In genomic region chr7:126487617-126488385, GRCm38 (mm10) we compare ENCODE assay signal across 8 mouse cellular contexts. TPM values are rescaled to one million over a fixed set of nuclear protein-coding genes. Genes with fewer than 3 reads are reported as not detected.
DNase-seq lines count a peak whose midpoint lies in the region; ATAC-seq and TF ChIP-seq lines count a peak whose summit lies in the region.
"Not testable (repeated sequence)": the region's sequence is repeated elsewhere in the genome, so short reads cannot be mapped to it uniquely, and the experiment has no call there.

No protein-coding gene starts in this region.

- not testable (repeated sequence) for TF ChIP-seq RAD21 in CH12.LX (IDR thresholded peaks at IDR 0.05; ENCODE audit: low read depth, low read length)

- in situ Hi-C loops in CH12.LX (cut with MboI; ENCODE audit: low pct_ligation_motif_present, low pct_unique_long_range_greater_than_20kb, low sequenced_read_pairs): not testable (repeated sequence)

- TF ChIP-seq EP300 in CH12.LX (IDR thresholded peaks at IDR 0.05; ENCODE audit: low read length); liver, embryonic 14.5 days (IDR thresholded peaks at IDR 0.05; ENCODE audit: low read depth): not testable (repeated sequence)

- dilution Hi-C loops in CH12.LX (cut with MboI; ENCODE audit: extremely low pct_ligation_motif_present, extremely low pct_unique_long_range_greater_than_20kb, low sequenced_read_pairs): not testable (repeated sequence)

- peaks cover 15% of the 10 kb centered on the region; the same call in 1 of the 2 replicates for H3K79me2 ChIP-seq in CH12.LX (replicated peaks; ENCODE audit: control insufficient read depth, extremely low read depth, insufficient read depth, poor library complexity, severe bottlenecking)

- H3K9ac ChIP-seq in CH12.LX (ENCODE audit: insufficient read depth, low read depth): peak overlapping the region; percentile 72
- H3K9ac ChIP-seq in embryonic facial prominence, embryonic 12.5 days: peak overlapping the region; percentile 68
- H3K9ac ChIP-seq in forebrain, embryonic 16.5 days (replicated peaks; ENCODE audit: low read depth, low read length): peak overlapping the region; percentile 71
- peak overlapping the region; percentile 74 for H3K9ac ChIP-seq in hindbrain, embryonic 12.5 days
- H3K9ac ChIP-seq in kidney, embryonic 16.5 days (replicated peaks; ENCODE audit: low read length): peak overlapping the region; percentile 76
- H3K9ac ChIP-seq in liver, embryonic 14.5 days (replicated peaks): peak overlapping the region; percentile 77
- peak overlapping the region; percentile 72 for H3K9ac ChIP-seq in midbrain, embryonic 12.5 days (replicated peaks)

- peak overlapping the region; percentile 59; the same call in 1 of the 2 replicates for H3K27ac ChIP-seq in CH12.LX (ENCODE audit: insufficient read depth, low read depth)
- H3K27ac ChIP-seq in embryonic facial prominence, embryonic 12.5 days; forebrain, embryonic 16.5 days (ENCODE audit: low read length); hindbrain, embryonic 12.5 days; kidney, embryonic 16.5 days (ENCODE audit: low read length); liver, embryonic 14.5 days; midbrain, embryonic 12.5 days (replicated peaks); spleen, adult 2 months (ENCODE audit: insufficient read depth, low read length): not testable (repeated sequence)

- peak overlapping the region; percentile 87 to 94 (median 91) for H3K4me3 ChIP-seq in CH12.LX (replicated peaks in 1 of 3; ENCODE audit: low read depth in 2 of 3, low read length in 2 of 3, poor library complexity in 1 of 3)
- peak overlapping the region; percentile 77 for H3K4me3 ChIP-seq in embryonic facial prominence, embryonic 12.5 days
- H3K4me3 ChIP-seq in forebrain, embryonic 16.5 days (replicated peaks; ENCODE audit: low read length): peak overlapping the region; percentile 70
- peak overlapping the region; percentile 74 for H3K4me3 ChIP-seq in hindbrain, embryonic 12.5 days
- H3K4me3 ChIP-seq in kidney, embryonic 16.5 days (ENCODE audit: low read length): peak overlapping the region; percentile 74
- peak overlapping the region; percentile 63 to 95 for H3K4me3 ChIP-seq in liver, embryonic 14.5 days (ENCODE audit: insufficient read depth in 1 of 2, low read depth in 2 of 2, low read length in 2 of 2)
- H3K4me3 ChIP-seq in midbrain, embryonic 12.5 days: peak overlapping the region; percentile 72
- peak overlapping the region; percentile 78 for H3K4me3 ChIP-seq in spleen, adult 2 months (ENCODE audit: extremely low read depth, insufficient read depth, insufficient read length)

- WGBS in embryonic facial prominence, embryonic 12.5 days: 18% methylated on average over 25 of the region's 25 CpGs
- 26% methylated on average over 16 of the region's 25 CpGs for WGBS in forebrain, embryonic 16.5 days
- 19% methylated on average over 25 of the region's 25 CpGs for WGBS in hindbrain, embryonic 12.5 days
- WGBS in kidney, embryonic 16.5 days: 12% methylated on average over 22 of the region's 25 CpGs
- 6% methylated on average over 21 of the region's 25 CpGs for WGBS in liver, embryonic 14.5 days (ENCODE audit: insufficient replicate concordance)
- 19% methylated on average over 25 of the region's 25 CpGs for WGBS in midbrain, embryonic 12.5 days
- WGBS in spleen, adult 2 months: 7% methylated on average over 25 of the region's 25 CpGs

- peaks cover 34 to 40% of the 10 kb centered on the region in 2 experiments for H3K36me3 ChIP-seq in CH12.LX (replicated peaks in 1 of 2; ENCODE audit: control insufficient read depth in 1 of 2, insufficient read depth in 1 of 2, low read length in 1 of 2)
- peaks cover 34% of the 10 kb centered on the region for H3K36me3 ChIP-seq in embryonic facial prominence, embryonic 12.5 days
- H3K36me3 ChIP-seq in forebrain, embryonic 16.5 days (ENCODE audit: control insufficient read depth, insufficient read depth): peaks cover 18% of the 10 kb centered on the region
- H3K36me3 ChIP-seq in hindbrain, embryonic 12.5 days: peaks cover 36% of the 10 kb centered on the region
- H3K36me3 ChIP-seq in kidney, embryonic 16.5 days (ENCODE audit: insufficient read depth, low read length): peaks cover 34% of the 10 kb centered on the region; the same call in 1 of the 2 replicates
- H3K36me3 ChIP-seq in liver, embryonic 14.5 days (replicated peaks; ENCODE audit: control insufficient read depth, insufficient read depth, low read depth): peaks cover 19% of the 10 kb centered on the region
- peaks cover 37% of the 10 kb centered on the region for H3K36me3 ChIP-seq in midbrain, embryonic 12.5 days
- H3K36me3 ChIP-seq in spleen, adult 2 months (ENCODE audit: control insufficient read depth, insufficient read depth, low read length): peaks cover 13% of the 10 kb centered on the region

- H3K27me3 ChIP-seq in CH12.LX (replicated peaks); embryonic facial prominence, embryonic 12.5 days; forebrain, embryonic 16.5 days (replicated peaks; ENCODE audit: control insufficient read depth, insufficient read depth, low read length); hindbrain, embryonic 12.5 days; kidney, embryonic 16.5 days (ENCODE audit: insufficient read depth, low read length); liver, embryonic 14.5 days (ENCODE audit: control insufficient read depth, insufficient read depth, low read length); midbrain, embryonic 12.5 days; spleen, adult 2 months (ENCODE audit: control insufficient read depth, insufficient read depth, low read length): not testable (repeated sequence)

- H3K4me1 ChIP-seq in CH12.LX (ENCODE audit: control insufficient read depth in 1 of 2, insufficient read depth in 2 of 2): peaks cover 5 to 31% of the 10 kb centered on the region in 2 experiments; a peak in 3 of 4 replicates
- not testable (repeated sequence) for H3K4me1 ChIP-seq in embryonic facial prominence, embryonic 12.5 days; forebrain, embryonic 16.5 days (replicated peaks; ENCODE audit: control insufficient read depth, insufficient read depth, low read length); liver, embryonic 14.5 days (replicated peaks; ENCODE audit: control insufficient read depth in 2 of 2, insufficient read depth in 2 of 2, low read length in 1 of 2); spleen, adult 2 months (ENCODE audit: control insufficient read depth, insufficient read depth, insufficient read length)
- H3K4me1 ChIP-seq in hindbrain, embryonic 12.5 days: peaks cover 17% of the 10 kb centered on the region
- H3K4me1 ChIP-seq in kidney, embryonic 16.5 days (ENCODE audit: insufficient read depth, low read length): peaks cover 12% of the 10 kb centered on the region
- H3K4me1 ChIP-seq in midbrain, embryonic 12.5 days: peaks cover 12% of the 10 kb centered on the region

- not testable (repeated sequence) for TF ChIP-seq CTCF in CH12.LX (conservative IDR thresholded peaks at IDR 0.05 in 1 of 2, IDR thresholded peaks at IDR 0.05 in 1 of 2; ENCODE audit: low read depth in 2 of 2, low read length in 2 of 2); liver, embryonic 14.5 days (IDR thresholded peaks at IDR 0.05; ENCODE audit: low read depth); spleen, adult 2 months (IDR thresholded peaks at IDR 0.05; ENCODE audit: extremely low read depth, insufficient read depth, insufficient read length, insufficient replicate concordance)

- not testable (repeated sequence) for TF ChIP-seq POLR2A in CH12.LX (IDR thresholded peaks at IDR 0.05; ENCODE audit: low read depth, low read length); spleen, adult 2 months (IDR thresholded peaks at IDR 0.05; ENCODE audit: low read depth, low read length)

- H3K9me3 ChIP-seq in CH12.LX (replicated peaks; ENCODE audit: low read length); embryonic facial prominence, embryonic 12.5 days; forebrain, embryonic 16.5 days (ENCODE audit: control insufficient read depth, low read length); hindbrain, embryonic 12.5 days (replicated peaks); kidney, embryonic 16.5 days (ENCODE audit: low read length); liver, embryonic 14.5 days (ENCODE audit: control insufficient read depth, low read length); midbrain, embryonic 12.5 days: not testable (repeated sequence)

- H3K4me2 ChIP-seq in CH12.LX (ENCODE audit: insufficient read depth, low read depth, poor library complexity, severe bottlenecking): peak overlapping the region; percentile 41
- H3K4me2 ChIP-seq in embryonic facial prominence, embryonic 12.5 days (replicated peaks): peak overlapping the region; percentile 86
- H3K4me2 ChIP-seq in forebrain, embryonic 16.5 days (ENCODE audit: low read length): peak overlapping the region; percentile 97
- H3K4me2 ChIP-seq in hindbrain, embryonic 12.5 days (replicated peaks): peak overlapping the region; percentile 87
- H3K4me2 ChIP-seq in kidney, embryonic 16.5 days (replicated peaks; ENCODE audit: low read depth, low read length): peak overlapping the region; percentile 97
- H3K4me2 ChIP-seq in liver, embryonic 14.5 days (ENCODE audit: low read depth): peak overlapping the region; percentile 63
- H3K4me2 ChIP-seq in midbrain, embryonic 12.5 days (replicated peaks): peak overlapping the region; percentile 98

- not testable (repeated sequence) for ATAC-seq in embryonic facial prominence, embryonic 12.5 days (ENCODE audit: insufficient number of reproducible peaks, insufficient read depth, low FRiP score, low TSS enrichment); forebrain, embryonic 16.5 days; liver, embryonic 14.5 days (ENCODE audit: insufficient read depth)
- peak; percentile 24 for ATAC-seq in hindbrain, embryonic 12.5 days (ENCODE audit: low FRiP score)
- ATAC-seq in kidney, embryonic 16.5 days (ENCODE audit: low FRiP score, low TSS enrichment): peak; percentile 17; the same call in 1 of the 2 replicates
- ATAC-seq in midbrain, embryonic 12.5 days (ENCODE audit: low FRiP score, low read depth): peak; percentile 53

- not testable (repeated sequence) for DNase-seq in CH12.LX (ENCODE audit: extremely low read depth); liver, embryonic 14.5 days (ENCODE audit: low read depth in 3 of 3, low spot score in 3 of 3); spleen, adult 2 months (ENCODE audit: low read depth in 1 of 2, low spot score in 2 of 2)

RNA-seq across cellular contexts. Expression of gene Tufm, which starts 0.6 kb away (rescaled TPM):
- total RNA-seq in CH12.LX (2012; rRNA removed): 156 and 183 TPM in 2 replicates
- 115 and 123 TPM in 2 replicates for total RNA-seq in CH12.LX (2014; rRNA removed)
- 219 and 224 TPM in 2 replicates for polyA plus RNA-seq in CH12.LX (2012; ENCODE audit: insufficient read length, low read depth)
- 138 and 141 TPM in 2 replicates for polyA plus RNA-seq in embryonic facial prominence, embryonic 12.5 days (2016; fragmentation: Nextera tagmentation; extraction: Ambion mirVana)
- 131 and 140 TPM in 2 replicates for polyA plus RNA-seq in forebrain, embryonic 16.5 days (2015; fragmentation: Nextera tagmentation; extraction: Ambion mirVana)
- polyA plus RNA-seq in hindbrain, embryonic 12.5 days (2016; fragmentation: Nextera tagmentation; extraction: Ambion mirVana): 113 and 116 TPM in 2 replicates
- 177 and 196 TPM in 2 replicates for polyA plus RNA-seq in kidney, embryonic 16.5 days (2015; fragmentation: Nextera tagmentation; extraction: Ambion mirVana)
- polyA plus RNA-seq in liver, embryonic 14.5 days (2012; rRNA removed): 44.6 and 67.8 TPM in 2 replicates
- polyA plus RNA-seq in liver, embryonic 14.5 days (2014; fragmentation: Nextera tagmentation; extraction: Ambion mirVana): 73.2 and 82.9 TPM in 2 replicates
- 115 and 119 TPM in 2 replicates for polyA plus RNA-seq in midbrain, embryonic 12.5 days (2016; fragmentation: Nextera tagmentation; extraction: Ambion mirVana)
- 51.8 and 58.1 TPM in 2 replicates for polyA plus RNA-seq in spleen, adult 2 months (2012; rRNA removed)

RNA-seq across cellular contexts. Expression of gene Sh2b1, which starts 12.6 kb away (rescaled TPM):
- 11.8 and 13.4 TPM in 2 replicates for total RNA-seq in CH12.LX (2012; rRNA removed)
- 5.2 and 5.5 TPM in 2 replicates for total RNA-seq in CH12.LX (2014; rRNA removed)
- 31.3 and 34.1 TPM in 2 replicates for polyA plus RNA-seq in CH12.LX (2012; ENCODE audit: insufficient read length, low read depth)
- polyA plus RNA-seq in embryonic facial prominence, embryonic 12.5 days (2016; fragmentation: Nextera tagmentation; extraction: Ambion mirVana): 60.2 and 62.6 TPM in 2 replicates
- 71.2 and 73.9 TPM in 2 replicates for polyA plus RNA-seq in forebrain, embryonic 16.5 days (2015; fragmentation: Nextera tagmentation; extraction: Ambion mirVana)
- polyA plus RNA-seq in hindbrain, embryonic 12.5 days (2016; fragmentation: Nextera tagmentation; extraction: Ambion mirVana): 63.5 and 65.8 TPM in 2 replicates
- 62.5 and 66.5 TPM in 2 replicates for polyA plus RNA-seq in kidney, embryonic 16.5 days (2015; fragmentation: Nextera tagmentation; extraction: Ambion mirVana)
- 12.4 and 12.9 TPM in 2 replicates for polyA plus RNA-seq in liver, embryonic 14.5 days (2012; rRNA removed)
- polyA plus RNA-seq in liver, embryonic 14.5 days (2014; fragmentation: Nextera tagmentation; extraction: Ambion mirVana): 8.3 and 9.5 TPM in 2 replicates
- polyA plus RNA-seq in midbrain, embryonic 12.5 days (2016; fragmentation: Nextera tagmentation; extraction: Ambion mirVana): 60.9 and 66.1 TPM in 2 replicates
- polyA plus RNA-seq in spleen, adult 2 months (2012; rRNA removed): 53.4 and 67.4 TPM in 2 replicates

RNA-seq across cellular contexts. Expression of gene Atxn2l, which starts 15.4 kb away (rescaled TPM):
- total RNA-seq in CH12.LX (2012; rRNA removed) (42.4 and 64.2 TPM in 2 replicates), CH12.LX (2014; rRNA removed) (16.5 and 18.8 TPM in 2 replicates)
- 104 and 122 TPM in 2 replicates for polyA plus RNA-seq in CH12.LX (2012; ENCODE audit: insufficient read length, low read depth)
- 62.9 and 64.0 TPM in 2 replicates for polyA plus RNA-seq in embryonic facial prominence, embryonic 12.5 days (2016; fragmentation: Nextera tagmentation; extraction: Ambion mirVana)
- 65.4 and 69.9 TPM in 2 replicates for polyA plus RNA-seq in forebrain, embryonic 16.5 days (2015; fragmentation: Nextera tagmentation; extraction: Ambion mirVana)
- 76.8 and 90.1 TPM in 2 replicates for polyA plus RNA-seq in hindbrain, embryonic 12.5 days (2016; fragmentation: Nextera tagmentation; extraction: Ambion mirVana)
- polyA plus RNA-seq in kidney, embryonic 16.5 days (2015; fragmentation: Nextera tagmentation; extraction: Ambion mirVana): 41.5 and 47.9 TPM in 2 replicates
- 41.3 and 42.9 TPM in 2 replicates for polyA plus RNA-seq in liver, embryonic 14.5 days (2012; rRNA removed)
- polyA plus RNA-seq in liver, embryonic 14.5 days (2014; fragmentation: Nextera tagmentation; extraction: Ambion mirVana): 17.3 and 24.3 TPM in 2 replicates
- polyA plus RNA-seq in midbrain, embryonic 12.5 days (2016; fragmentation: Nextera tagmentation; extraction: Ambion mirVana): 72.8 and 82.0 TPM in 2 replicates
- polyA plus RNA-seq in spleen, adult 2 months (2012; rRNA removed): 208 and 311 TPM in 2 replicates

RNA-seq across cellular contexts. Expression of gene Atp2a1, which starts 24.9 kb away (rescaled TPM):
- 0.25 and 0.38 TPM in 2 replicates for total RNA-seq in CH12.LX (2012; rRNA removed)
- total RNA-seq in CH12.LX (2014; rRNA removed): not detected in 2 replicates
- polyA plus RNA-seq in CH12.LX (2012; ENCODE audit: insufficient read length, low read depth): 0.74 and 0.75 TPM in 2 replicates
- polyA plus RNA-seq in embryonic facial prominence, embryonic 12.5 days (2016; fragmentation: Nextera tagmentation; extraction: Ambion mirVana): 22.3 and 26.8 TPM in 2 replicates
- 0.30 and 0.51 TPM in 2 replicates for polyA plus RNA-seq in forebrain, embryonic 16.5 days (2015; fragmentation: Nextera tagmentation; extraction: Ambion mirVana)
- polyA plus RNA-seq in hindbrain, embryonic 12.5 days (2016; fragmentation: Nextera tagmentation; extraction: Ambion mirVana): 4.1 and 16.7 TPM in 2 replicates
- polyA plus RNA-seq in kidney, embryonic 16.5 days (2015; fragmentation: Nextera tagmentation; extraction: Ambion mirVana): 7.1 and 7.8 TPM in 2 replicates
- polyA plus RNA-seq in liver, embryonic 14.5 days (2012; rRNA removed): 0.15 and 0.16 TPM in 2 replicates
- 0.10 TPM in 1 of 2 replicates, not detected in the other for polyA plus RNA-seq in liver, embryonic 14.5 days (2014; fragmentation: Nextera tagmentation; extraction: Ambion mirVana)
- 0.57 and 0.58 TPM in 2 replicates for polyA plus RNA-seq in midbrain, embryonic 12.5 days (2016; fragmentation: Nextera tagmentation; extraction: Ambion mirVana)
- 2.4 and 2.6 TPM in 2 replicates for polyA plus RNA-seq in spleen, adult 2 months (2012; rRNA removed)

RNA-seq across cellular contexts. Expression of gene Rabep2, which starts 59.2 kb away (rescaled TPM):
- 38.5 and 40.3 TPM in 2 replicates for total RNA-seq in CH12.LX (2012; rRNA removed)
- 35.7 and 42.6 TPM in 2 replicates for total RNA-seq in CH12.LX (2014; rRNA removed)
- 33.7 and 36.6 TPM in 2 replicates for polyA plus RNA-seq in CH12.LX (2012; ENCODE audit: insufficient read length, low read depth)
- 35.3 and 36.7 TPM in 2 replicates for polyA plus RNA-seq in embryonic facial prominence, embryonic 12.5 days (2016; fragmentation: Nextera tagmentation; extraction: Ambion mirVana)
- polyA plus RNA-seq in forebrain, embryonic 16.5 days (2015; fragmentation: Nextera tagmentation; extraction: Ambion mirVana): 24.4 and 26.5 TPM in 2 replicates
- 31.1 and 32.1 TPM in 2 replicates for polyA plus RNA-seq in hindbrain, embryonic 12.5 days (2016; fragmentation: Nextera tagmentation; extraction: Ambion mirVana)
- polyA plus RNA-seq in kidney, embryonic 16.5 days (2015; fragmentation: Nextera tagmentation; extraction: Ambion mirVana): 36.2 and 39.0 TPM in 2 replicates
- polyA plus RNA-seq in liver, embryonic 14.5 days (2012; rRNA removed): 3.4 and 4.4 TPM in 2 replicates
- 3.1 and 4.6 TPM in 2 replicates for polyA plus RNA-seq in liver, embryonic 14.5 days (2014; fragmentation: Nextera tagmentation; extraction: Ambion mirVana)
- 25.1 and 26.0 TPM in 2 replicates for polyA plus RNA-seq in midbrain, embryonic 12.5 days (2016; fragmentation: Nextera tagmentation; extraction: Ambion mirVana)
- polyA plus RNA-seq in spleen, adult 2 months (2012; rRNA removed): 60.3 and 73.9 TPM in 2 replicates

Comparison
In these comparisons a context has a peak if more than half of its experiments do, and no peak if none do; other contexts are left out.
1. H3K4me2 ChIP-seq: peak in every context shown above with its lines; median percentile 98 in midbrain, embryonic 12.5 days; 97 in forebrain, embryonic 16.5 days; 97 in kidney, embryonic 16.5 days; 87 in hindbrain, embryonic 12.5 days; 86 in embryonic facial prominence, embryonic 12.5 days; 63 in liver, embryonic 14.5 days; 41 in CH12.LX.